Mouse (Mus musculus): ENCODE measurements at regions not wholly inside any gene's neighbourhood (a gene's known extent, or its start where the extent isn't known, plus 50 kb on each side); places are given as distances from the start of the nearest gene placed in this dataset.

DNA sequence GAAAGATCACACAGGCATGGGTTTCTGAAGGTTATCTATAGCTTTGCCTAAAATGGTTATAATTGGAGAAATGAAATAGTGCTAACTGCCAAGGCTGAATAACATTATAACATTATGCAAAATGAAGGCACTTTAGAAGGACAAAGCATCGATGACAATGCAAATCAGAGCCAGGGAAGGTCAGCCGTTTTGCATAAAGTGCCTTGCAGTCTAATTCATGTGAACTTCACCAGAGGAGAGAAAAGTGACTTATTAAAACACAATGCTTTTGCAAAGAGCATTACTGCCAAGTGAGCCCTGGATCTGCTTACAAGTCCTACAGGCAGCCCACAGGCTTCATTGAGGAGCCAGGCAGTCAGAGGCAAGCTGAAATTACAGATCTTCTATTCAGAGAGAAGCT, 214.0 kb upstream of the A1bg start:
- no peak for DNase-seq

DNA sequence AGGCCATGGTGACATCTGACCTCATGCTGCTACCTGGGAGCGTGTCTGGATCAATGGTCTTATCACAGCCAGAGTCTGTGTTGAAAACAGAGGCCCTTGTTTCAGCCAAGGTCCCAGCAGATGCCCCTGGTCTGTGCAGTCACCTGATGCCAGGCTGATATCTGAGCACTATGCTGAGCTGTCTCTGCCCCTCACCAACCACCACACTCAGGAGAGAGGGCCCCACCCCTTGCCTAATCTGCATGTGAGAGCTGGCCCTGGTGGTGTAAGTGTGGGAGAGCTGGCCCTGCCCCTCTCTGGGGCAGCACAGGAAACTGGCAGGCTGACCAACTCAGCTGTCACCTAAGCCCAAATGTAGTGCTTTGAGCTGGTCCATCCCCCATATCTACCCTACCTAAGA, 210.5 kb upstream of the A1bg start:
- no peak for DNase-seq

DNA sequence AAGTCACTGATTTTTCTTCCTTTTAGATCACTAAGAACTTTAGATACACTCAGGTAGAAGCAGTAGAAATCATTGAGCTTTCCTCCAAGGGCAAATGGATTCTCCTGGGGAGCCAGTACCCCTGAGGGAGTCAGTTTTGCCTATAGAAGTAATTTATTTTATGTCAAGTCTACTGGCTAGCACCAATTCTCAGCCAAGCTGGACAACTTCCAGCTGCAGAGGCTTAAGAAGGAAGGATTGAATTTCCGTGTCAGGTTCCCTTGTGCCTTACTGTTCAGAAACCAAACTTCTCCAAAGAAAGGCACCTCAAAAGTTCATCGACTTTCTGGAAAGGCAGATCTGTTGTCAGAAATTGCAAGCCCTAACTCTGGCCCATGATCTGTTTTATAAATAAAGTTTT, 205.2 kb upstream of the A1bg start:
- DNase-seq: no peak

DNA sequence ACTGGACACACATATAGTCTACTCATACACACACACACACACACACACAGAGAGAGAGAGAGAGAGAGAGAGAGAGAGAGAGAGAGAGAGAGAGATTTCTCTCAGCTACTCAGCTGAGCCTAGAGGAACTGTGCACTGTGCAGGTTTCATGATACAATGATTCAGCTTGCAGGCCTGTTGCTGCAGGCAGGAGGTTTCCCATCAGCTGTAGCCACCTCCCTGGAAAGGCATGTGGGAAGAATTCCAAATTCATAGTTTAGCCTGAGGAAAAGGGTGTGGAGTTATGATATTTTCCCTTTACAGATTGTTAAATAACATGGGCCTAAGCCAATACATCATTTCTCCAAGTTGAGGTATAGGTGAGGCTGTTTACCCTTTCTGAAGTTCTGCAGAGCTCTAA, 204.3 kb upstream of the A1bg start:
- DNase-seq: no peak

DNA sequence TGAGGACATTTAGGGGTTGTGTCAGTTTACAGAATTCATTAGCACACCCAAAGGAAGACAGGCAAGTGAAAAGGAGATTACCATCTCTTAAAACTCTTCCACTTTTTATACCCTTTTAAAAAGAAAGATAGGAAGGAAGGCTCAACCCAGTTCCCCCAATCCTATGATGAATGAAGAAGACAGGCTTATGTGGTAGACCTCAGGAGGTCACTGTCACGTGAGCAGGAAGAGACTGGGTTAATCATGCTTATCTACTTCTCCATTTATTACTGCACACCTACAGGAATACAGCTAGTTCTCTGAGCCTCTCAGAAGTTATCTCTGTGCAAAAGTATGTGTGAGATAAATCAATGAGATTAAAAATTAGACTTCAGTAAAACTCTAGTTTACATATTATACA, 194.1 kb upstream of the A1bg start:
- no peak for DNase-seq

DNA sequence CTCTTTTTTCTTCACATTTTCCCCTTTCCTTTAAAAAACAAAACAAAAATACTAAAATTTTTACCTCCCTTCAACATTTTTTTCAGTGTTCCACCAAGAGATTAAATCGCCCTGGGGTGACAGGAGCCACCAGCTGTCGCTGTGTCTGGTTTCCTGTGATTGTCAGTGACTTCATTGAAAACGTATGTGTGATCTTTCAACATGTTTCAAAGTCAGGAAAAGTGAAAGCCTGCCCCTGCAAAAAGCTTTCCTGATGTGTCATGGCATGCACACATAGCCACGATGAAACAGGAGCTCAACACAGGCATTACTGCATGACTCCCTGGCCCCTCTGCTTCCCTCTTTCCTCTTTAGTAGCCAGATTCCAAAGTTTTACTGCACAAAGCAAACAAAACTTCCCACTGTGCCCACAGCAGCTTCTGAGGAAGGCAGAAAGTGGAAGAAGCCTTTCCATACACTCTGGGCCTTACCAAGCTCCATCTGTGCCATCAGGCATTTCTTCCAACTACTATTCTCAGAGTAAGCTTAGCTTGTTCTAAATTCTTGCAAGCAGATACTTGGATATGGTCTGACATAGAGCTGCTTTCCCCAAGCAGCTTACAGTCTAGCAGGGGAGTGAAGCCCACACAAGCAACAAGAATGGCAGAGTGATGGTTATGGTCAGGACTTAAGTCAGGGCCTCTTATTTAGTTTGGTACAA, 186.8 kb upstream of the A1bg start:
- DNase-seq: no peak

DNA sequence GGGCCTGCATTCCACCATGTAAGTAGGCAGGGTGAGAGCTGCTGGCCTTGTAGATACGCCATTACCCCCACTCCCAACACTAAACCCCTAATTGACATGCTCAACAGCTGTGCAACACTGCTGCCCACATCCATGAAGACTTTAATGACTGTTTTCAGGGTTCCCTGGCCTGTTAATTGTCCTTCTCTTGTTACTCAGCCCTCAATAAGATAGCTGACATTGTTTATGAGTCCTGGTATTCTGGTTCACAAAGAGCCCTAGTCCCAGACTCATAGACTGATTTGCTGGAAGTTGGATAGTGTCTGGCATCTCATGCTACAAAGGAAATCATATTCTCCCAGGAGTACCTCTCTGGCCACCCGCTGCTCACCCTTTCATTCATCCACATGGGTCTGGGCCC, 186.1 kb upstream of the A1bg start:
- no peak for DNase-seq

DNA sequence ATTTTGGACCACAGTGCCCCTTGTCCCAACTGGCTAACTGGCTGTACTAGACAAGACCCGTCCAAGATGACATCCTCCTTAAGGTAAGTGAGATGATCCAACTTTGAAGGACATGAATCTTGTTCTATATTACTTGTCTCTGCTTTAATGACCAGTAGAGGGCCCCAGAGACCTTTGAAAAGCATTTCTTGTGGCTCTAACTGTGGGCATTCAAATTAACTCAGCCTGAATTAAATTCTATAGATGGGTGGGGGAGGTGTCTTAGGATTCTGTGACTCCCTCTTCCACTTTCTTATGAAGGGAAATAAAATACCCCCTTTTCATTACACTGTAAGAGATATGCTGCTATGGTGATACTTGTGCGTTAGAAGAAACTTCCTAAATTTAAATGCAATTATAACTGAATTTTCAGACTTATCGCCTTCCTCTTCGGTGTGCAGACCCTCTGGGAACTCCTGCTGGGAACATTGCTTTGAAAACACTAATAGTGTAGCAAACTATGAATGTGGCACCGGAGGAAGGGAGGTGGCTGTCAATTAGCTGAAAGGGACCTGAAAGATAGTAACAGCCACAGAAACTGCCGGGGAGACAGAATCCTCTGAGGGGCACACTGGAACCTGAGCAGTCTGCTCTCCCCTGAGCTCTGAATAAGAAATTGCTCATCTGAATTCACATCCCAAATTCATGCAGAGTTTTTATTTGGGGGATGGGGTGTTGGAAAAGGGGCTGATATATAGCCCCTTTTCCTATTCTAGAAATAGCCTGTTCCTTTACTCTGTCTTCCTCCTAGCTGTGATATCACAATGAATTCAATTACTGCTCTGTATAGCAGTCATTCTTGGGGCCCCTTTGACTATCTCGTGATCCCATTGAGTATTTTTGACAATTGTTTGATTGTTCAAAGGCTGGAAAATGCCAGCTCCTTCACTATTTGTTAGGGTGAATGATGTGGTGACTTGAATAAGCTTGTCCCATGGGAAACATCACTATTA, 179.9 kb upstream of the A1bg start:
- DNase-seq: peak; percentile 49

DNA sequence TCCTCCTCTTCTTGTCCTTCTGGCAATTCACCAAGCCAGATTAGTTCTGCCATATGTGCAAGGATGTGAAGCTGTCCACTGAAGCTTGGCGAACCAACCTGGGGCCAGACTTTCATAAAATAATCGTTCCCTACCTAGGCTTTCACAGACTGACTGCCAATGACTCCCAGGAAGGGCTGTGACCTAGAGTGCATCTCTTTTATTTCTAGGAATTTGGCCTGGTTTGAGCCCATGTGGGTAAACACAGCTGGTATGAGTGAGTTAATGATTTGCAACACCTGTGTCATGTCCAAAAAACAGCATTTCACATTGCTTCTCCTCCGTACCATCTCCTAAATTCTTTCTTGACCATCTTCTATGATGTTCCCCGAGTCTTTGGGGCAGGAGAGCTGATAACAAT, 178.0 kb upstream of the A1bg start:
- no peak for DNase-seq

DNA sequence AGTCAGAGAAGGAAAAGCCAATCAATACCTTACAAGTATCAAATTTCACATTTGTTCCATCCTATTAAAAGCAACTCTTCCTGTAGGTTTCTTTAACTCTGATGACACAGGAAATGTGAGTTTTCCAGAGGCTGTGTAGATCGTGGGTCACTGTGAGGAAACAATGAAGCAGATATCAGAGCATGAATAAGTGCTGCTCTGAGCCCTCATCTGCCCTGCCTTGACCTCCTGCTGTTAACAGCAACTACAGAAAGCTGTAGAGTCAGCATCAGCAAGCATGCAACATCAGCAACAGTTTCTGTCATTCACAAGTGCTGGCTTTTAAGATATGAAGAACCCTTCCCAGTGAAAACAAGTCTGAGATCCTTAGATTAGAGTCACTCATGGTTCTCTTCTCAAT, 176.2 kb upstream of the A1bg start:
- no peak for DNase-seq

DNA sequence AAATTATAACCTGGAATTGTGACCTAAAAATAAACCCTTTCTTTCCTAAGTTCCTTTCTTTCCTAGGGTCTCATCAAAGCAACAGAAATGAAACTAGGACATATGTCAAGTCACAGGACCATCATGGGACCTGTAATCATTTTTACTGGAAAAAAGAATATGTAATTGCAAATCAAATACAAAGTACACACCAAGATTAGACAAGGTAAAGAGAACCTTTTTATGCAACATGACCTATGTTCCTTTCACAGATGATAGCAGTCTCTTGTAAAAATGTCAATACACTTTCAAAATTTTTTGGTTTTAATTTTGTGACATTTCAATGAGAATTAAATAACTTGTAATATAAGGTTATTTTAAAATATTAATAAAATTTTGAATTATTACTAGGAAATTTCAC, 175.7 kb upstream of the A1bg start:
- DNase-seq: no peak

DNA sequence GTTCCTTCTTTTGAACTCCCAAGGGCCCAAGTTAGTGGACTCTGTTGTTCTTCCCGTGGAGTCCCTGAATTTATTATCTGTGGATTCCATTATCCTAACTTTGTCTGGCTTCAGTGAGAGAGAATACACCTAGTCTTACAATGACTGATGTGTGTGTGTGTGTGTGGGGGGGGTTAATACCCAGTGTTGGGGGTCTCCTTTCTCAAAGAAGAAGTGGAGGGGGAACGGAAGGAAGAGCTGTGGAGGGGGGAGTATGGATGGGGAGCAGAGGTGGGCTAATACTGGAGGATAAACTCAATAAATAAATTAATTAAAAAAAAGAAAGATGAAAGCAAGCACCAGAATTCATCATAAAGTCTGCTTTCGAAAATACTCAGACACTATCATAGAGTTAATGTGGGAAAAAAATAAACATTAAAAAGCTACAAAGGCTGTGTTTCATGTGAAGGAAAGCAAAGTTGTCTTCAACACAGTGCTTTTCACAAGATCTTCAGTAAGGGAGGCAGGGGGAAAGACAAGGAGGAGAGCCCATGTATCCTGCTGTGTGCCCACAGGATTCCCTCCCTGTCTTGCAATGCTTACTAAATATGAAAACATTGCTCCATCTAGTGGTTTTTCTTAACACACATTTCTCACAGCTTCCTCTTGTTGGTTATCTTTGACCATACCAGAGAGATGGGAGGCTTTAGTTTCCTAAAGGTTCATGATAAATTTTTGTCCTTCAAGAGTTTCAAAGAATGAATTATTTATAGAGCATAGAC, 173.4 kb upstream of the A1bg start:
- no peak for DNase-seq

DNA sequence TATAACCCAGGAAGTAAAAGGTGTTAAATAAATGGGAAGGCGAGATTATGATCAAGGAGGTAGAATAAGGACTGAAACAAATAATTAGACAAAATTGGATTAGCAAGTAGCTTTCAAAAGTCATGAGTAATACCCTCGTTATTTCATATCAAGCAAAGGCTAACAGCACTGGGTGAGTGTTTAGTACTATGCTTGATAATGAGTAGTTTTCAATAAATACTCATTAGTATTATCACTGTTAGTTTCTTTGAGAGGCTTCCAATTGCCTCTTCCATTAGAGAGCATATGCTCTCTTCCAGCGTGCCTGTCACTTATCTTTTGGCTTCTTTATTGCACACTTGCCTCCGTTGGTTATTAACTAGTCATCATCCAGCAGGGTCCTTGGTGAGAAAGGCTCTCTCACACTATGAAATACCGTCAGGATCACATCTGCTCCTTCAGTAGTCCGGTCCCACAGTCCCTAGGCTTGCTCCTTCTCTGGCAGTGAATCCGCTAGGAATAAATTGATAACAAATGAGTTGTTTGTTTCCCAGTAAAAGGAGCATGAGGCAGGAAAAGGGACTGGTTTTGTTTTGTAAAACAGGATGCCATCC, 132.3 kb upstream of the A1bg start:
- no peak for DNase-seq

DNA sequence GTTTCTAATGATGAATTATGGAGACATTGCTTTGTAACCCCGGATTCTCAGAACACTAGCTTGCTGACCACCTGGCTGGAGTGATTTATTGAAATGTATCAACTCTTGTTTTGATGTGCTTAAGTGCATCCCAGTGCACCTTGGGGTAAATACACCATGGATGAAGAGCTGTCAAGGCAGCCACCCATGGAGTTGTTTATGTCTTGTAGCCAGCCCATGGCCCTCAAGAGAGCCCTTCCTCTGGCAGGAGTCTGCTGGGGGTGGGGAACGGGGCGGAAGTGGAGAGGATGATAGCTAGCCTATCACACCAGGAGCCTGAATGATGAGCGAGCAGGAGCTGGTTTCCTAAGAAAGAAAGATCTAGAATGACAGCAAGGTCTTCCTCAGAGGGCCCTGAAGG, 128.6 kb upstream of the A1bg start:
- DNase-seq: no peak

DNA sequence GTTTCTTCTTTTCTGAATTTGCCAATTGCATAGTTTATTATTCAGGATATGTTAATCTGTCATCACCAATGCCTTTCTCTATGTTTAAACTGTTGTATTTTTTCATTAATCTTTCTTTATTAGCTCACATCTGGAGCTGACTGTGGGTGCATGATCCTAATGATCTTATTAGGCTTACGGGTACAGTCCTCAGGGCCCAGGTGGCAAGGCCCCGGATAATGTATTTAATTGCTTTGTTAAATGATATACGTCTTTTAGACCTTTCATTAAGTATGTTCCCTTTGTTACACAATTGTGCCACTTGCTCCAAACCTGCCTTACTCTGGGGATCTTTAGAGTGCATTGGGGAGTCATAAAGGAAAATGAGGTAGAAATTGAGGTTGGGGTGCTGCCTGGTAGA, 86.7 kb upstream of the A1bg start:
- DNase-seq: no peak

DNA sequence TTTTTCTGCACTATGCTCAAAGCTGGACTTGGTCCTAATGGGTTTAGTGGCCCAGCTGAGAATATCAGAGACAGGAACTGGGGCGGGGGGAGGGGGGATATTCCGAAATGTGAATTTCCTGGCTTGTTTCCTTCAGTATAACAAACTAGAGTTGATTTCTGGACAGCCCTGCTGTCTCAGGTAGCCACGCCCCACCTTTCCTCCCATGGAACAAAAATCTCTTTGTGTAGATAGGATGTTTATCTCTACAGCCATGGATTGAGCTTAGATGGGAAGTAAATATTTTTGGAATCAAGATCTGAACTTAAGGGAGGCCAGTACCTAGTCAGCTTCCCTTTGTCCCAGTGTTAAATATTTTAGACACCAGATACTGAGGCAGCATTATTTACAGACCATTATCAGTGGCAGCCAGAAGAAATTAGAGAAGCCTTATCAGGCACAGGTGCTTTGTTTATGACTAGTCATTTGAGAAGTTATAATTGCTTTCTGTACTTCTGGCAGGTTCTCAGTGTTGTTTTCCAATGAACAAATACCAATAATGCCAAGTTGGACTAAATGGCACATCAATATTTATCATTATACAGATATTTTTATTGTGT, 84.7 kb upstream of the A1bg start:
- DNase-seq: peak; percentile 39

DNA sequence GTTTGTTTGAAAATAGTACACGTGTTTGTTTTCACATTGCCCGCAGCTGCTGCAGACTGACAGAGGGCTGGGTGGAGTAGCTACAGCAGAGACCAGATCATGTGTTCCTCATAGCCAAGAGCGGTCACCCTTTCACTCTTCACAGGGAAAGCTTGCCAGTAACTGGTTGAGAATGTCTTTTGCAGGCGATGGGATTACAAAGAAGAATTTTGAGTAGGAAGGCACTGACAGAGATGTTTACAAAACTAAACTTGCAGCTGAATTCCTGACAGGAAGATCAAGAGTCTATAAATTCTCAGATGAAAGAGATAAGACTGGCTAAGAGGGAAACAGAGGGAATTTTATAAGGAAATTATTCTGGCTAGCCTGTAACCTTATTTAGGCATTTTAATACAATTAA, 83.8 kb upstream of the A1bg start:
- DNase-seq: peak; percentile 40

DNA sequence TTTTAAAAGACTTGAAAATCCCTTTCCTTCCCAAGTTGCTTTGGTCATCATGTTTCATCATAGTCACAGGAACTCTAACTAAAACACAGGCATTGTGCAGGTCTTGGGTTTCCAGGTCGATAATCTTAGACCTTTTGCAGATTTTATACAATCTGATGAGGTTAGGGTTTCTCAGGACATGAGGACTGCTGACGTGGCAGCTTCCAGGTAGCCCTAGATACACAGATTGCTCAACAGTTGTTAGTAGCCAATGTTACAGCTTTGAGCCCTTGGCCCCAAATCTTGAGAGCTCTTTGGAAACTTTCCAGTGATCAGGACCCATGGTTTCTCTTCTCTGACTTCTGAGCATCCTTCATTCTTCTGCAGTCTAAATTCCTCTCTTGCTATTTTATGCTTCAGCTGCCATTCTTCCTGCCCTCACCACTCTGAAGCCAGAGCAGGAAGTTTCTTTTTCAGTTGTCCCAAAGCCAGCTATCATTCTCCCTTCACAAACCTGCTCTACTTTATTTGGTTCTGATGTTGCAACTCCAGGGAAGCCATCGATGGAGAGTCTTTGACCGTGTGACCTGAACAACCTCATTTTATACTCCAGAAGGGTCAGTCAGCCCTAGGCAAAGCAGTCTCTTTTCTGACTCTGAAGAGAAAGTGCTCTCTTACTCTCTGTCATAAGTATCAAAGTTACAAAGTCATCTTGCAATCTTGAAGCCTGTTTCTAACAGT, 71.3 kb upstream of the A1bg start:
- DNase-seq: no peak

DNA sequence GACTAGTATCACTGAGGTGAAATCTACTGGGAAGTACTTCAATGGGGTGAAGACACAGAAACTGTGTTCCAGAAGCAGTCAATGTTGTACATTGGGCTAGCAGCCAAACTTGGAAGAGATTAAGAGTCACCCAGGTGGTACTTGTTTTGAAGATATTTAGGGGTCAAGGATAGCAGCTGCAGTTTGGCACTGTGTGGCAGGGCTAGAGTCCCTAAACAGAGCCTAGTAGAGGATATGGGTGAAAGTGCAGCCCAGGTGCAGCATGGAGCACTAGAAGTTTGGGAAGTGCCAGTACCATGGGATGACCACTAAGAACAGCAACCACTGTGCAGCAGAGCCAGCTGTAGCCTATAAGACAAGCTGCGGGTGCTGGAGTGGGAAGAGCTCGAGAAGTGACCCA, 70.6 kb upstream of the A1bg start:
- no peak for DNase-seq

DNA sequence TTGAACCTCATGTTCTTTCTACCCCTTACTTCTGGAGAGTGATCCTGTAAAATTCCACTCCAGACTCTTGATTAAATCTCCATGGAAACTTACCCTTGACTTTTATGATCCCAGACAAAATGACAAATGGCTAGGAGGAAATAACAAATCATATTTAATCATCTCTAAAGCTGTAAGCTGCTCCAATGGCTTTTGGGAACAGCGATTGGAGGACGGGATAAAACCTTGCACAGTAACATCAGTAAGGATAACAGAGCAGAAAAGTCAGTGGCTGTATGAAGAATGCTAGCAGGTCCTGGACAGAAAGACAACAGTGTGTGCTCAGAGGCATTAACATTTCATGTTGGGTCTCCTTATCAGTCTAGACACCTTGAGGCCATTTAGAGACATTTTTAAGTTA, 59.8 kb upstream of the A1bg start:
- peak; percentile 24 for DNase-seq
